Mouse (Mus musculus) urinary bladder, adult 18-20 months (tissue): ENCODE data around the gene Armh3.
"Not testable (repeated sequence)": the region's sequence is repeated elsewhere in the genome, so short reads cannot be mapped to it uniquely, and the experiment has no call there.

ENCODE experiments used
- DNase-seq, 2 experiments: peaks; one replicate each; pipeline ENCODE4 v3.0.0; 2022; ENCODE audit warnings: low spot score in 2 of 2, mixed read lengths in 2 of 2

Armh3 gene

GRCm38 (mm10) chr19:46033911-46034310 lies 35.6 kb upstream of the Armh3 start:
- no peak for DNase-seq

- DNase-seq = no peak
Observed at GRCm38 (mm10) chr19:46032731-46033510, 34.6 kb upstream of the Armh3 start.

GRCm38 (mm10) chr19:46031689-46032432 lies 33.6 kb upstream of the Armh3 start:
- DNase-seq = no peak

GRCm38 (mm10) chr19:46030196-46030983 lies 32.1 kb upstream of the Armh3 start:
- DNase-seq = no peak

GRCm38 (mm10) chr19:46029652-46030051 lies 31.4 kb upstream of the Armh3 start:
- no peak for DNase-seq

GRCm38 (mm10) chr19:46028747-46029320 lies 30.5 kb upstream of the Armh3 start:
- DNase-seq = no peak

- DNase-seq = no peak
Observed at GRCm38 (mm10) chr19:46026567-46026966, 28.3 kb upstream of the Armh3 start.

GRCm38 (mm10) chr19:46024959-46025358 lies 26.7 kb upstream of the Armh3 start:
- peak in 1 of 2 experiments; percentile 52 for DNase-seq

- DNase-seq = no peak
Observed at GRCm38 (mm10) chr19:46016023-46016422, 17.7 kb upstream of the Armh3 start.

- DNase-seq = peak; percentile 81
Observed at GRCm38 (mm10) chr19:46014572-46015178, 16.4 kb upstream of the Armh3 start.

GRCm38 (mm10) chr19:46005680-46006079 lies 7.4 kb upstream of the Armh3 start:
- no peak for DNase-seq

GRCm38 (mm10) chr19:46004814-46005466 lies 6.7 kb upstream of the Armh3 start:
- DNase-seq = no peak

GRCm38 (mm10) chr19:46003371-46004226 lies 5.3 kb upstream of the Armh3 start, which contains the start of gene Hps6:
Hps6 (plus strand) TSS chr19:46003508.
- DNase-seq = peak; percentile 86 to 88

- DNase-seq = no peak
Observed at GRCm38 (mm10) chr19:46002279-46002678, 4.0 kb upstream of the Armh3 start.

GRCm38 (mm10) chr19:45999378-45999777 lies 1.1 kb upstream of the Armh3 start:
- DNase-seq = no peak

GRCm38 (mm10) chr19:45998694-45999217 lies 468 bp upstream of the Armh3 start:
- no peak for DNase-seq

- no peak for DNase-seq
Observed at GRCm38 (mm10) chr19:45997365-45997764, 923 bp downstream of the Armh3 start.

- no peak for DNase-seq
Observed at GRCm38 (mm10) chr19:45993981-45994737, 4.1 kb downstream of the Armh3 start.

- DNase-seq = not testable (repeated sequence)
Observed at GRCm38 (mm10) chr19:45993441-45993840, 4.8 kb downstream of the Armh3 start.
